Mouse (Mus musculus) heart, embryonic 13.5 days (tissue): ENCODE results near the gene Pfkfb4. TPM values are rescaled to one million over a fixed set of nuclear protein-coding genes. Genes with fewer than 3 reads are reported as not detected.

ENCODE experiments used
- ATAC-seq: fragments of 200-750 bp; cut with Nextera tagmentation; 2 replicates; pipeline ENCODE4 v1.8.0; 2017; ENCODE audit warnings: moderate TSS enrichment; ENCODE audit not compliant: insufficient number of reproducible peaks, low FRiP score, low TSS enrichment; ENCODE audit errors: extremely low read depth
- H3K27ac ChIP-seq: fragments of 300-500 bp; sonication (generic); replicated peaks from 2 replicates; pipeline ENCODE4 v1.5.1; 2015; ENCODE audit warnings: moderate library complexity, mild to moderate bottlenecking, inconsistent platforms
- H3K27me3 ChIP-seq: fragments of 300-500 bp; sonication (generic); replicated peaks from 2 replicates; pipeline ENCODE4 v1.6.1; 2015; ENCODE audit warnings: mild to moderate bottlenecking, inconsistent platforms
- H3K36me3 ChIP-seq: fragments of 300-500 bp; sonication (generic); 2 replicates; pipeline ENCODE4 v1.6.1; 2015; ENCODE audit warnings: mild to moderate bottlenecking, inconsistent platforms
- H3K4me1 ChIP-seq: fragments of 300-500 bp; sonication (generic); 2 replicates; pipeline ENCODE4 v1.6.1; 2015; ENCODE audit warnings: inconsistent platforms
- H3K4me2 ChIP-seq: fragments of 300-500 bp; sonication (generic); 2 replicates; pipeline ENCODE4 v1.6.1; 2015; ENCODE audit warnings: inconsistent platforms, mild to moderate bottlenecking, moderate library complexity
- H3K4me3 ChIP-seq: fragments of 300-500 bp; sonication (generic); 2 replicates; pipeline ENCODE4 v1.5.1; 2015; ENCODE audit warnings: moderate library complexity, mild to moderate bottlenecking, inconsistent platforms
- H3K9ac ChIP-seq: fragments of 300-500 bp; sonication (generic); 2 replicates; pipeline ENCODE4 v1.6.1; 2015; ENCODE audit warnings: inconsistent platforms, mild to moderate bottlenecking, moderate library complexity
- H3K9me3 ChIP-seq: fragments of 300-500 bp; sonication (generic); 2 replicates; pipeline ENCODE4 v1.6.1; 2016; ENCODE audit warnings: inconsistent platforms
- WGBS: fragments of 180-500 bp; shearing (Covaris S2); methylation state at CpG from one replicate; pipeline ENCODE4 v1.1.7; 2015; ENCODE audit warnings: mixed read lengths; 5-methylcytosine and 5-hydroxymethylcytosine counted together
- polyA plus RNA-seq: library from polyadenylated mRNA; unstranded; fragments of >200 nt; fragmentation: Nextera tagmentation; extraction: Ambion mirVana; gene quantifications from 2 replicates; pipeline ENCODE4 v1.2.1, GENCODE M21; 2015

The Pfkfb4 gene
- polyA plus RNA-seq, 1 experiment from 2014 or later, result 2.9 TPM

GRCm38 (mm10) chr9:109038086-109038895 is 46.7 kb downstream of the Pfkfb4 start, which contains the start of gene Shisa5:
Gene Shisa5 (plus strand): TSS chr9:109038565.
- no peaks in the 10 kb centered on the region for H3K9me3 ChIP-seq
- peak within 1 kb of the TSS; percentile 75 for H3K4me2 ChIP-seq
- H3K27ac ChIP-seq, result peak within 1 kb of the TSS; percentile 73
- H3K4me1 ChIP-seq, result peaks cover 40% of the 10 kb centered on the region
- peak within 1 kb of the TSS; percentile 76 for H3K4me3 ChIP-seq
- ATAC-seq, result peak; percentile 88
- H3K9ac ChIP-seq, result peak within 1 kb of the TSS; percentile 84
- WGBS, result under 1% methylated on average over 28 of the region's 40 CpGs
- no peaks in the 10 kb centered on the region for H3K36me3 ChIP-seq
- no peaks in the 10 kb centered on the region for H3K27me3 ChIP-seq

DNA sequence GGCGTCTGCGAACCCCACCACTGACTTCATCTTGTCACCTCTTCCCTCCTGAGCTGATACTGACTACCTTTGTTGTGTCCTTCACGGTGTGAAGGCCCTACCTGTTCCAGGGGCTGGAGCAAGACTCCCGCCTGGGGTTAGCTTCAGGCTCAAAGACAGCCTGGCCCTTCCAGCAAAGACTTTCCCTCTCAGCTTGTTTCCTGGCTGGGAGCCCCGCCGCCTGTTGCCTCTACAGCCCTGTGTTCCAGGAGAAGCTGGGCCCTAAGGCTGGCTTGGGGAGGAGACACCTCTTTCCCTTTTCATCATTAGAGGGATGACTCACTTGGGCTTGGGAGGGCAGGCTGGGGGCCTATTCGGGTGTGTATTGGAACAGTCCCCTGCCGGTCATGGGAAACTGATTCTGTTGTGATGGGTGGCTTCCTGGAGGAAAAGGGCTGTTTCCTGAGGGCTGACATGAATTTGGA is 47.4 kb downstream of the Pfkfb4 start:
- WGBS, result 16% methylated on average over 8 of the region's 8 CpGs
- 0 out of 2 replicates have a peak, but pooled peaks cover 2% of the 10 kb centered on the region for H3K36me3 ChIP-seq
- peak overlapping the region; percentile 75 for H3K4me2 ChIP-seq
- peak overlapping the region; percentile 73 for H3K27ac ChIP-seq
- H3K27me3 ChIP-seq, result no peaks in the 10 kb centered on the region
- H3K4me3 ChIP-seq, result peak overlapping the region; percentile 76
- H3K9me3 ChIP-seq, result no peaks in the 10 kb centered on the region
- peaks cover 40% of the 10 kb centered on the region for H3K4me1 ChIP-seq
- peak; percentile 30; the same call in 1 of the 2 replicates for ATAC-seq
- H3K9ac ChIP-seq, result peak overlapping the region; percentile 84

GRCm38 (mm10) chr9:109039681-109040080 is 48.1 kb downstream of the Pfkfb4 start:
- 63% methylated on average over 4 of the region's 4 CpGs for WGBS
- no peak for ATAC-seq
- Histone ChIP-seq H3K9me3 (no peaks in the 10 kb centered on the region), H3K36me3 (peaks cover 8% of the 10 kb centered on the region), H3K9ac (0 out of 2 replicates have a peak overlapping the region, but pooled peaks have one; percentile 84), H3K27me3 (no peaks in the 10 kb centered on the region), H3K27ac (peak overlapping the region; percentile 73), H3K4me2 (peak overlapping the region; percentile 75), H3K4me3 (peak overlapping the region; percentile 76), H3K4me1 (peaks cover 40% of the 10 kb centered on the region)

DNA sequence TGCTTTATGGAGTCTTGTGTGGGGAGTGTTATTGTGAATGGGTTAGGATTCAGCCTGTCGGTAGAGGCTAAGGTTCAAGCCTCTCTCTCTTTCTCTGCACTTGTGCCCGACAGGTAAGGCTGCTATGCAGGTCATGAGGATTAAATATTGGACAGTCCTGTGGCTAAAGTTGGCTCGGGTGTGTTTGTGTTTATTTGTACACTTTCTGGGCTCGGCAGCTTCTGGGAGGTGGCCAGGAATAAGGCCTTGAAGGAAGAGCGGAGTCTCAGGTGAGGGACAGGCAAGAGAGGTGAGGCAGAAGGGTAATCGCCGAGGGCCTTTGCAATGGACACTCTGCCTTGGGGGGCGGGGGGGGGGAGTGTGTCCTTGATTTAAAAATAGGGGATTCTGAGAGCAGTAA is 48.6 kb downstream of the Pfkfb4 start:
- no peak for ATAC-seq
- no peak overlapping the region for H3K27ac ChIP-seq
- H3K9ac ChIP-seq, result 0 out of 2 replicates have a peak overlapping the region, but pooled peaks have one; percentile 44
- peaks cover 10% of the 10 kb centered on the region for H3K36me3 ChIP-seq
- peak overlapping the region; percentile 75 for H3K4me2 ChIP-seq
- H3K4me1 ChIP-seq, result peaks cover 40% of the 10 kb centered on the region
- no peaks in the 10 kb centered on the region for H3K9me3 ChIP-seq
- H3K27me3 ChIP-seq, result no peaks in the 10 kb centered on the region
- peak overlapping the region; percentile 76; the same call in 1 of the 2 replicates for H3K4me3 ChIP-seq
- WGBS, result 72% methylated on average over 8 of the region's 8 CpGs

- ATAC-seq, result no peak
- H3K9ac ChIP-seq, result peak overlapping the region; percentile 25; the same call in 1 of the 2 replicates
Measured at GRCm38 (mm10) chr9:109040906-109041305, 49.3 kb downstream of the Pfkfb4 start.

DNA sequence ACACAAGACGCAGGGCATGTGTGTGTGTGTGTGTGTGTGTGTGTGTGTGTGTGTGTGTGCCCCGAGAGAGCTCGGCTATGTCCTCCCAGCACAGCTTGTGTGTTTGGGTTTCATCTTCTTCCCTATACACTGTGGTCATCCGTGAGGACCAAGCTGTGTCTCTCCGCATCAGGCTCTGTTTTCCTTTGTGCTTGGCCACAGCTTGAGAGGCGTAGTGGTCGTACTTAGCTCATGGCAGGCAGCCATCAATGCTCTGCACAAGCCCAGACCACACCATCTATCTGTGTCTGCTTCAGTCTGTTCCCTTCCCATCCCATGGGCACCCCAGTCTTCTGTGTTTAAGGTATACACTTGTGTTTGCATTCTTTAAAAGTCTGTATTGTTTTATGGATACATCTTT is 49.8 kb downstream of the Pfkfb4 start:
- H3K36me3 ChIP-seq, result peaks cover 16% of the 10 kb centered on the region
- H3K27me3 ChIP-seq, result no peaks in the 10 kb centered on the region
- H3K27ac ChIP-seq, result peak overlapping the region; percentile 43; the same call in 1 of the 2 replicates
- H3K9ac ChIP-seq, result peak overlapping the region; percentile 25; the same call in 1 of the 2 replicates
- H3K4me3 ChIP-seq, result peak overlapping the region; percentile 76
- WGBS, result 34% methylated on average over 7 of the region's 7 CpGs
- H3K4me2 ChIP-seq, result peak overlapping the region; percentile 75
- no peaks in the 10 kb centered on the region for H3K9me3 ChIP-seq
- H3K4me1 ChIP-seq, result peaks cover 40% of the 10 kb centered on the region
- no peak for ATAC-seq

More at GRCm38 (mm10) chr9:109040906-109041305, 49.3 kb downstream of the Pfkfb4 start:
- 27% methylated on average over 6 of the region's 6 CpGs for WGBS
- H3K9me3 ChIP-seq, result no peaks in the 10 kb centered on the region
- peak overlapping the region; percentile 75 for H3K4me2 ChIP-seq
- H3K36me3 ChIP-seq, result peaks cover 13% of the 10 kb centered on the region
- no peaks in the 10 kb centered on the region for H3K27me3 ChIP-seq
- H3K4me3 ChIP-seq, result peak overlapping the region; percentile 76
- peaks cover 40% of the 10 kb centered on the region for H3K4me1 ChIP-seq
- peak overlapping the region; percentile 43; the same call in 1 of the 2 replicates for H3K27ac ChIP-seq

DNA sequence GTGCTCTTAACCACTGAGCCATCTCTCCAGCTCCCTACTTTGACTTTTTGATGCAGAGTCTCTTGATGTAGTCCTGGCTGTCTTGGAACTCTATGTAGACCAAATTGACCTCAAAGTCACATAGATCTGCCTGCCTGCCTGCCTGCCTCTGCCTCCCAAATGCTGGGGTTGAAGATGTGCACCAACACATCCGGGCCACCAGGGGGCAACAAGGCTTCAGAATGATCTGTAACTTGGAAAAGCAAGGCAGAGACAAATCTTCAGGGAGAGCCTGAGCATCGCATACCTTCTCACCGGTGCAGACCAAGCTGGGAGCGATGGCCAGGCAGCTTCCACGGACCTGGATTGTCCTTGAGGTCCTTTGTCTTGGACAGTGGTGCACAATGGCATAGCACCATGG is 54.7 kb downstream of the Pfkfb4 start:
- WGBS, result 40% methylated on average over 5 of the region's 5 CpGs
- no peak overlapping the region for H3K9ac ChIP-seq
- no peak for ATAC-seq
- no peaks in the 10 kb centered on the region for H3K9me3 ChIP-seq
- peaks cover 47% of the 10 kb centered on the region for H3K36me3 ChIP-seq
- H3K27ac ChIP-seq, result no peak overlapping the region
- no peaks in the 10 kb centered on the region for H3K27me3 ChIP-seq
- H3K4me2 ChIP-seq, result no peak overlapping the region
- no peak overlapping the region for H3K4me3 ChIP-seq
- peaks cover 6% of the 10 kb centered on the region for H3K4me1 ChIP-seq

DNA sequence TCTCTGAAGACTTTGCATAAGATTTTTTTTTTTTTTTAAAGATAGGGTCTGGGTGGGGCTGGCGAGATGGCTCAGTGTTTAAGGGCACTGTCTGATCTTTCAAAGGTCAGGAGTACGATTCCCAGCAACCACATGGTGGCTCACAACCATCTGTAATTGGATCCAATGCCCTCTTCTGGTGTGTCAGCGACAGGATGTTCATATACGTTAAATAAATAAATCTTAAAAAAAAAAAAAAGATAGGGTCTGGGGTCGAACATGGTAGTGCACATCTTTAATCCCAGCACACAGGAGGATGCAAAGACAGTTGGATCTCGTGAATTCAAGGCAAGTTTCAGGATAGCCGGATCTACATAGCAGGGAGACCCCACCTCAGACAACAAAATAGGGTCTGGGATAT is 57.7 kb downstream of the Pfkfb4 start:
- no peaks in the 10 kb centered on the region for H3K9me3 ChIP-seq
- no peaks in the 10 kb centered on the region for H3K27me3 ChIP-seq
- H3K9ac ChIP-seq, result no peak overlapping the region
- H3K27ac ChIP-seq, result no peak overlapping the region
- ATAC-seq, result no peak
- H3K4me3 ChIP-seq, result no peak overlapping the region
- peaks cover 1% of the 10 kb centered on the region for H3K4me1 ChIP-seq
- H3K4me2 ChIP-seq, result no peak overlapping the region
- 77% methylated on average over 7 of the region's 7 CpGs for WGBS
- peaks cover 64% of the 10 kb centered on the region for H3K36me3 ChIP-seq

DNA sequence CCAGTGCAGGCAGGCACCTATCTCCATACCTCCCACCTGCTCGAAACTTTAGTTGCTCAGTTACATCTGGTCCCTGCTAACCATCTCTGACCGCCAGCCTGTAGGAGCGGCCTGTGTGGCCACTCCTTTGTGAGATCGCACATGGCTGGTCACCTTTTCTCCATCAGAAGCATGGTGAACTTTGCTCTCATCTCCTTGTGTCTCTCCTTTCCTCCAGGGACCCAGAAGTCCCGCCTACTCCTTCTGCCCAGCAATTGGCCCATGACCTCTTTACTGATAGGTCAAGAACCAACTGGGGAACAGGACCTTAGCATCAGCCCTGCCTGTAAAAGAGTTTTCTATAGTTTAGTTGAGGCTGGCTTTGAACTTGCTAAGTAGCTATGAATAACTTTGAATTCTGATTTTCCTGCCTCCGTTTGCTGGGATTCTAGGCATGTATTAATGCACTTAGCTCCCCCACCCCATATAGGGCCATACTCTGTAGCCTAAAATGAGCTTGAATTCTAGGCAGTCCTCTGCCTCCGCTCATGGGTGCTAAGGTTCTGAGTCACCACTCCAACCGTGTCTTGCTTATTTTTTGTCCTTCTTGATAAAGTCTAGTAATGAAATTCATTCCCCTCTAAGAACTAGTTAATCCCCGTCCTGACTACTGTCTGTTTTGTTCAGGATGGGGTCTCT is 58.6 kb downstream of the Pfkfb4 start:
- no peak overlapping the region for H3K27ac ChIP-seq
- H3K36me3 ChIP-seq, result peaks cover 59% of the 10 kb centered on the region
- H3K27me3 ChIP-seq, result no peaks in the 10 kb centered on the region
- ATAC-seq, result no peak
- WGBS, result 81% methylated on average over 9 of the region's 9 CpGs
- no peaks in the 10 kb centered on the region for H3K9me3 ChIP-seq
- peaks cover 8% of the 10 kb centered on the region for H3K4me1 ChIP-seq
- H3K9ac ChIP-seq, result no peak overlapping the region
- no peak overlapping the region for H3K4me2 ChIP-seq
- H3K4me3 ChIP-seq, result no peak overlapping the region

DNA sequence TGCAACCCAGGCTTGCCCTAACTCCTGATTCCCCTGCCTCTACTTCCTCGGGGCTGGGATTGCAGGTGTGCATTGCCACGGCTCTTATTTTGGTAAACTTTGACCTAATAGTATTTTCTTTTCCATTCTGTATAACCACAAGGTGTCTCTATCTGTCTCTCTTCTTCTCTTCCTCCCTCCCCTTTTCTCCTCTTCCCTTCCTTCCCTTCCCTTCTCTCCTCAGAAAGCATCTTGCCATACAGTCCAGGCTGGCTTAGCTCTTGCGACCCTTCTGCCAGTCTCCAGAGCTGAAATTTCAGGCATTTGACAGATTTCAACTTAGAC is 59.1 kb downstream of the Pfkfb4 start:
- H3K27ac ChIP-seq, result no peak overlapping the region
- H3K4me3 ChIP-seq, result no peak overlapping the region
- no peak overlapping the region for H3K4me2 ChIP-seq
- H3K4me1 ChIP-seq, result peaks cover 13% of the 10 kb centered on the region
- no peak overlapping the region for H3K9ac ChIP-seq
- no peaks in the 10 kb centered on the region for H3K27me3 ChIP-seq
- H3K36me3 ChIP-seq, result peaks cover 55% of the 10 kb centered on the region
- H3K9me3 ChIP-seq, result no peaks in the 10 kb centered on the region
- 69% methylated on average over 3 of the region's 3 CpGs for WGBS
- no peak for ATAC-seq

- no peak overlapping the region for H3K4me3 ChIP-seq
- peaks cover 13% of the 10 kb centered on the region for H3K4me1 ChIP-seq
- no peak overlapping the region for H3K9ac ChIP-seq
- peaks cover 59% of the 10 kb centered on the region for H3K36me3 ChIP-seq
- H3K27me3 ChIP-seq, result no peaks in the 10 kb centered on the region
- H3K4me2 ChIP-seq, result no peak overlapping the region
- H3K9me3 ChIP-seq, result no peaks in the 10 kb centered on the region
- no peak for ATAC-seq
- 86% methylated on average over 13 of the region's 13 CpGs for WGBS
- no peak overlapping the region for H3K27ac ChIP-seq
Measured at GRCm38 (mm10) chr9:109051011-109051501, 59.5 kb downstream of the Pfkfb4 start.
